Mouse (Mus musculus): ENCODE measurements around the gene Gm49711. TPM values are rescaled to one million over a fixed set of nuclear protein-coding genes. Genes with fewer than 3 reads are reported as not detected.

The Gm49711 gene
- polyA plus RNA-seq, 1 experiment: 0.55 TPM

DNA sequence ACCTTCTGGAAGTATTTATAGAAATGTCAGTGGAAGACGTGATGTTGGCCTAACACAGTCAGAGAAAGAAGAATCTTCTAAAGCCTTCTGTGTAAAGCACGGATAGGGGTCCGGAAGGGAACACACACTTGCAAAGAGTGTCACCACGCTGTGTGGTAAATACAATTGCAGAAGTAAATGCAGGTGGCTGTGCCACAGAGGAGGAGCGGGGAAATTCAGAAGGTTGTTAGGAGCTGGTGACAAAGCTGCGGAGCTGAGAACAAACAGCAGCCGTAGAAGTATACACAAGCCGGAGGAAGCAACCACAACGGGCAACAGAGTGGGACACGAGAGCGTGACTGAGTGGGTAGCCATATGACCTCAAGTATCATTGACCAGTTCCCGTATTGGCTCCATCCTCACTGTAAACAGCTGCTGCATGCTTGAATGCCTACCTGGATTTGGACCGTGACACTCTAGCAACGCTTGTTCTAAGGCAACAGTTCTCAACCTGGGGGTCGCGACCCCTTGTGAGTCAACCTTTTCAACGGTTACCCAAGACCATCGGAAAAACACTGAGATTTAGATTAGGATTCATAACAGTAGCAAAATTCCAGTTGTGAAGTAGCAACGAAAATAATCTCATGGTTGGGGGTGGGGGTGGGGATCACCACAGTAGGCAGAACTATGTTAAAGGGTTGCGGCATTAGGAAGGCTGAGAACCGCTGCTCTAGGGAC, 20.1 kb upstream of the Gm49711 start:
- TF ChIP-seq POLR2A (IDR thresholded peaks at IDR 0.05; ENCODE audit: borderline replicate concordance, extremely low read depth, insufficient read depth, insufficient read length, poor library complexity, severe bottlenecking) (no peak), CTCF (IDR thresholded peaks at IDR 0.05; ENCODE audit: borderline replicate concordance, extremely low read depth, insufficient read depth, insufficient read length) (no peak)

DNA sequence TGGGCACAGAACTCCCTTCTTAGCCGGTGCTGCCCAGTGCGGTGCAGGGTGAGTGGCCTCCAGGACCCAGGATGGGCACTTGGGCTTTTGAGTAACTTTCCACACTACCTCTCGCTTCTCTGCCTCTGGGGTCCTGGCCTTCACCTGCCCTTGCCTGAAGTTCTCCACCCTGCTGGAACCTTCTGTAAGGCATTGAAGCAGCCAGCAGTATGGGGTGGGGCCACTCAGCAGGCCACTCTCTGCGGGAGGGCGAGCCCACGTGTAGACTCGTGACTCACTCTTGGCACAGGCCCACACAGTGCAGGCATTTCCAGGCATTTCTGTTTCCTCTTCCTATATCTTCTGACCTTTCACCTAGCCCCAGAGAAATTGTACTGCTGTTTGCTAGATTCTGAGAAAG, 18.7 kb upstream of the Gm49711 start:
- no peak for DNase-seq (ENCODE audit: low read depth)

More for the DNA sequence above, 20.1 kb upstream of the Gm49711 start:
- no peak for DNase-seq (ENCODE audit: low read depth)

DNA sequence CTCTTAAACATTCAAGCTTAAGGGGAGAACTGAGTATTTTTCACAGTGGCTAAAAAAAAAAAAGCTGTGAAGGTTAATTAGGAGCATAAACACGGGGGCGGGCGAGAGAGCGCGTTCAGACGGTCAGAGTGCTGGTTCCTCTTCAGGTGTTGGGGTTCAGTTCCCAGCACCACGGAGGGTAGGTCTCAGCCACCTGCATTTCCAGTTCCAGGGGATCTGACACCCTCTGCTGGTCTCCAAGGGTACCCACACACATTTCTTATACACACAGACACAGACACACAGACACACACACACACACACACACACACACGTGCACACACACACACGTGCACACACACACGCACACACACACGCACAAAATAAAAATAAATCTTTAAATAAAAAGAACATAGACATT, 18.1 kb upstream of the Gm49711 start:
- no peak for DNase-seq (ENCODE audit: low read depth)

More for the DNA sequence above, 18.7 kb upstream of the Gm49711 start:
- no peak for TF ChIP-seq POLR2A (IDR thresholded peaks at IDR 0.05; ENCODE audit: borderline replicate concordance, extremely low read depth, insufficient read depth, insufficient read length, poor library complexity, severe bottlenecking)
- TF ChIP-seq CTCF (IDR thresholded peaks at IDR 0.05; ENCODE audit: borderline replicate concordance, extremely low read depth, insufficient read depth, insufficient read length): no peak

DNA sequence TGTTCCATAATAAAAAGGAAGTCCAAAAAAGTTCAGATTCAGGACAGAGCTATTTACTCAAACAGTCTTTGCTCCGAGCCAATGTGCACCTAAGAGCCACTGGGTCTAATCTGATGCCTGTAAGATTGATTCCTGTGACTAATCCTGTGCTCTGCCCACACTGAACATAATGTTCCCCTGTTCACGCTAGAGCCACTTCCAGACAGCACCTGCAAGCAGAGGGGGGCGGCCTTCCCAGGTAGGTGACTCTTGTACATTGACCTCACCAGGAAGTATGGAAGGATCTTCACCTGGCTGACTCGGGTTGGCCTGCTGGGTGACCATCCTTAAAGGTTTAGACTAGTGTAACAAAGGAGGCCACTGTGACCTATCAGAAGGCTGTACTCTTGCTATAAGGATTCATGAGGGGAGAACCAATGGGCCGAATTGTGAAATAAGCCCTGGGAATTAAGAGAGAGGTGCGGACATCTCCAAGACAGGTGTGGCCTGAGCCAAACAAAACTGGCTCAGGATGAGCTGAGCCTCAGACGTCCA, 6.3 kb upstream of the Gm49711 start:
- DNase-seq (ENCODE audit: low read depth): no peak
- TF ChIP-seq POLR2A (IDR thresholded peaks at IDR 0.05; ENCODE audit: borderline replicate concordance, extremely low read depth, insufficient read depth, insufficient read length, poor library complexity, severe bottlenecking) (no peak), CTCF (IDR thresholded peaks at IDR 0.05; ENCODE audit: borderline replicate concordance, extremely low read depth, insufficient read depth, insufficient read length) (no peak)

More for the DNA sequence above, 18.1 kb upstream of the Gm49711 start:
- no peak for TF ChIP-seq POLR2A (IDR thresholded peaks at IDR 0.05; ENCODE audit: borderline replicate concordance, extremely low read depth, insufficient read depth, insufficient read length, poor library complexity, severe bottlenecking)
- no peak for TF ChIP-seq CTCF (IDR thresholded peaks at IDR 0.05; ENCODE audit: borderline replicate concordance, extremely low read depth, insufficient read depth, insufficient read length)

DNA sequence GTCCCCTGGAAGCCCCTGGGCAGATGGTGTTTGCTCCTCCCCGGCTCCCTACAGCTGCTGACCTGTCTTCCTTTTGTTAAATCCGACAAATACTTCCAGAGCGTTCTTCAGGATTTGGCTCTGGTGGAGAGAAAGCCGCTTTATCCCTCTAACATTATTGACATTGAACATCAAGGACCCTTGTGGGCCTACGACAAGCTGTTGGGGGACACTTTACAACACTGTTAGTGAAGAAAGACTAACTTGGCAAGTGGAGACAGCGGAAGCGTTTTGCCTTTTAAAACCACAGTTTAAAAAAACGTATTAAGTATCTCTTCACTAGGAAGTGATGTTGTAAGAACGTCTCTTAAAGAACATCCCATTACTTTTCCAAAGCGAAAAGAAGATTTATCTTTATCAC, 5.5 kb upstream of the Gm49711 start:
- TF ChIP-seq CTCF (IDR thresholded peaks at IDR 0.05; ENCODE audit: borderline replicate concordance, extremely low read depth, insufficient read depth, insufficient read length) (no peak), POLR2A (IDR thresholded peaks at IDR 0.05; ENCODE audit: borderline replicate concordance, extremely low read depth, insufficient read depth, insufficient read length, poor library complexity, severe bottlenecking) (no peak)
- DNase-seq (ENCODE audit: low read depth): no peak

DNA sequence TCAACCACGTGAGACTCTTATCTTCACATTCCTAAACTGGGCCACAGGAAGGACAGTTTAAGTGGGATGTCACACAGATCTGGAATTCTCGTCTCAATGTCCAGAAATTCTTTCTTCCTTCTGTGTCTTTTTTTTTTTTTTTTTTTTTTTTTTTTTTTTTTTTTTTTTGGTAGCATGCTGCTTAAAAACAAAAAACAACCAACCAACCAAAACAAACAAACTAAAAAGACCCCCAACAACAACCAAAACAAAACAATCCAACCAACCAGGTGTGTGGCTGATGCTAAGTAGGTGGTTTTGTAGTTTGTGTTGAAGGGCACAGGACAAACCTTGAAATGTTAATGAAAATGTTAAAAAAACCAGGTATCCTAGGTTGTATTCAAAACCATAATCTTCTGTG, 1.4 kb upstream of the Gm49711 start:
- TF ChIP-seq POLR2A (IDR thresholded peaks at IDR 0.05; ENCODE audit: borderline replicate concordance, extremely low read depth, insufficient read depth, insufficient read length, poor library complexity, severe bottlenecking) (no peak), CTCF (IDR thresholded peaks at IDR 0.05; ENCODE audit: borderline replicate concordance, extremely low read depth, insufficient read depth, insufficient read length) (no peak)
- DNase-seq (ENCODE audit: low read depth): no peak

DNA sequence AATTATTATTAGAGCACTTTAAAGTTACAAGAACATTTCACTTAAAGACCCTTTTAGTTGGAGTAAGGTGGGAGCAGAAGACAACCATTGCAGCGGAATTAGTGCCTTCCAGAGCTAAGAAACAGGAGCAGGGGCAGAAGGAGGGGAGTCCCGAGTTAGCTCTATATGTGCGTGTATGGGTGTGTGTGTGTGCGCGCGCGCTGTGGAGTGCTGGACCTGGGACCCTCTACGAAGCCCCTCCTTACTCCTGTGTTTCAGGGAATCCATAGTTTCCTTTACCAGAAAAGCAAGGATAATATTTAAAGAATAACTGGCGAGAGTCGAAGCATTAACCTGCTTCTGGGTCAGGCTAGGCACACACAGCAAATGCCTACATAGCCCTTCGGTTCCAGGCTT, 662 bp upstream of the Gm49711 start:
- no peak for DNase-seq (ENCODE audit: low read depth)

DNA sequence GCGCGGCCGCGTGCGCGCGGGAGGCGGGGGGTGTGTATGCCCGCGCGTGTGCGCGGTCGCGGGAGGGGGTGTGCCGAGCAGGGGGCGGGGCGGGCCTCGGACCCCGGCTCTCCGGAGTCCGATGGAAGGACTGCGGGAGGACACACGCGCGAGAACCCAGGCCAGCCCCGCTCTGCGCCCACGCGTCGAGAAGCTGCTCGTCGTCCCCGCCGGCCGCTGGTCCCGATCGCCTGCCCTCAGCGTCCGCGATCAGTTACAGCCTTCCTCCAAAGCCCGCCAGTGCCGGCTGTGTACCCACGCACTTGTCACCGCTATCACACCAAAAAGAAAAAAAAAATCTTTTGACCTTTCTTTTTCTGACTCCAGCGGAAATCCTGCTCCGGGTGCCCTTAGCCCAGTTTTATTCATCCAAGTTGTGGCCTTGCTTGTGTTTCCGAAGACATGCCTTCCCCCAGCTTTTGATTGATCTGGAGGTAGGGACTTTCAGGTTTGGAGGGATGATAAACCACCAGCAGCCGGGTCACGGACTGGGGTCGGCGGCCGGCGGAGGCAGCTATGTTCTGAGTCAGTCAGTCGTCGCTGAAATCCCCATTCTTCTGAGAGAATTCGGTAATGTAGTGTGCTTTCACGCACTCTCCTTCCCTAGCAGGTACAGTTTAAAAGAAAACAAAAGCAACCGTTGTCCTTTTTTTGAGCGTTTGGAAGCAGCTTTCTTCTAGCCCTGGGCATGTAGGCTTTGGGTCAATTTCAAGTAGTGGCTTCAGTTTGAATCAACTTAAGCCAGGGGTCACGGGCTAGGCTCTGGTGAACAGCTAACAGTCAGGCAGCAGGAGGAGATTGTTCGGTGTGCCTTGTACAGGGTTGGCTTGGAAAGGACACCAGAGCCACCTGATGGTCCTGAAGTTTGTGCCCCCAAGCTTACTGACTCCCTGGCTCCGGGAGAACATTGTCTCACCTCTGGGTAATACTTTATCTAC, 816 bp downstream of the Gm49711 start:
- TF ChIP-seq CTCF (IDR thresholded peaks at IDR 0.05; ENCODE audit: borderline replicate concordance, extremely low read depth, insufficient read depth, insufficient read length) (no peak), POLR2A (IDR thresholded peaks at IDR 0.05; ENCODE audit: borderline replicate concordance, extremely low read depth, insufficient read depth, insufficient read length, poor library complexity, severe bottlenecking) (no peak)
- DNase-seq (ENCODE audit: low read depth): peak; percentile 25

More for the DNA sequence above, 662 bp upstream of the Gm49711 start:
- TF ChIP-seq CTCF (IDR thresholded peaks at IDR 0.05; ENCODE audit: borderline replicate concordance, extremely low read depth, insufficient read depth, insufficient read length) (no peak), POLR2A (IDR thresholded peaks at IDR 0.05; ENCODE audit: borderline replicate concordance, extremely low read depth, insufficient read depth, insufficient read length, poor library complexity, severe bottlenecking) (no peak)

DNA sequence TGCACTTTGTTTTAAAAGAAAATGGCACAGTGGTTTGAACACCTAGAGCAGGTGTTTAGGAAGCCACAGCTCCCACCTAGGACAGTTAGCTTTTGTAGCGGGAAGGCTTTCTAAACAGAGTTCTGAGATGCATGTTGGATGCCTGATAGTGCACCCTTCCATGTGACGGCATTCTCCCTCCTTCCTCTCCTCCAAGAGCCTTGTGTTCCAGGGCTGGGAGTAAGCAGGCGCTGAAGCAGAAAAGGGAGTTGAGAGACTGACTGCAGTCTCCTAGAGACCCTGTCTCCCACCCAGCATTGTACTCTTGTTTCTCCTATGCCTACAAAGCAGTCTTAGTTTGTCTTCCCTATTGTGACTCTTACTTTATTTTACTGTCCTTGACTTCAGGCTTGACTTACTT, 2.1 kb downstream of the Gm49711 start:
- DNase-seq (ENCODE audit: low read depth): peak; percentile 14
- TF ChIP-seq CTCF (IDR thresholded peaks at IDR 0.05; ENCODE audit: borderline replicate concordance, extremely low read depth, insufficient read depth, insufficient read length): no peak
- TF ChIP-seq POLR2A (IDR thresholded peaks at IDR 0.05; ENCODE audit: borderline replicate concordance, extremely low read depth, insufficient read depth, insufficient read length, poor library complexity, severe bottlenecking): no peak

DNA sequence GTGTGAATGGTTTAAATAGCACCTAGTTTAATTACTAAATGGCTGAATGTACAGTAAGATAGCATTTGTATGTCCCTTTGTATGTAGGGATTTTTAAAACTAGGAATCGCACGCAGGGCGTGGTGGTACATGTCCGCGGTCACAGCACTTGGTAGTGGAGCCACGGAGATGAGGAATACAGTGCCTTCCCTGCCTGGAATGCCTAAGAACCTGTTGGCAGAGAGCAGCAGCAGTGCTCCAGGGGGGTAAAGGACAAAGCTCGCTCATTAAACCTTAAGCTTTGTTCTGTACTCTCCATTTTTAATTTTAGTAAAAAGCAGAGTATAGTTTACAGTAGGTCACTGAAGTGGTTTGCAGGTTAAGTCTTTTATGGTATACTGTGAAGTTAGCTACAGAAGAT, 3.5 kb downstream of the Gm49711 start:
- DNase-seq (ENCODE audit: low read depth): no peak
- TF ChIP-seq POLR2A (IDR thresholded peaks at IDR 0.05; ENCODE audit: borderline replicate concordance, extremely low read depth, insufficient read depth, insufficient read length, poor library complexity, severe bottlenecking) (no peak), CTCF (IDR thresholded peaks at IDR 0.05; ENCODE audit: borderline replicate concordance, extremely low read depth, insufficient read depth, insufficient read length) (no peak)

DNA sequence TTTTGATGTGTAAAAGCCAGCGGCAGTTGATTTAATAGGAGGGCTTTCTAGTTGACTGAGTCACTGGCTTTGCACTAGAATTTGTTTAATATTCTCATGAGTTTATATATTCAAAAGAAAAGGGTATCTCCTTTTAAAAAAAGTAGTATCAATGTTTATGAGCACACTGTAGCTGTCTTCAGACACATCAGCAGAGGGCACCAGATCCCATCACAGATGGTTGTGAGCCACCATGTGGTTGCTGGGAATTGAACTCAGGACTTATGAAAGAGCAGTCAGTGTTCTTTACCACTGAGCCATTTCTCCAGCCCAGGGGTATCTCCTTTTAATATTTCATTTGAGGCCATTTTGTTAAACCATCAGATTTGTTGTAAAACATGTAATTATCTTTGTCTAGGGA, 4.7 kb downstream of the Gm49711 start:
- TF ChIP-seq POLR2A (IDR thresholded peaks at IDR 0.05; ENCODE audit: borderline replicate concordance, extremely low read depth, insufficient read depth, insufficient read length, poor library complexity, severe bottlenecking) (no peak), CTCF (IDR thresholded peaks at IDR 0.05; ENCODE audit: borderline replicate concordance, extremely low read depth, insufficient read depth, insufficient read length) (no peak)
- DNase-seq (ENCODE audit: low read depth): no peak

All from brain, embryonic 14.5 days (tissue).